Mouse (Mus musculus) 3134 (cell line): ENCODE measurements at regions not wholly inside any gene's neighbourhood (a gene's known extent, or its start where the extent isn't known, plus 50 kb on each side); places are given as distances from the start of the nearest gene placed in this dataset.

ENCODE experiments used
- DNase-seq: peaks from one replicate; pipeline ENCODE4 v3.0.0-alpha.2; 2011; ENCODE audit warnings: low spot score; ENCODE audit not compliant: insufficient read length; ENCODE audit errors: extremely low read depth

GRCm38 (mm10) chr9:85388775-85389393, 61.7 kb upstream of the Tent5a start:
- DNase-seq: no peak

GRCm38 (mm10) chr9:85382413-85382812, 55.3 kb upstream of the Tent5a start:
- no peak for DNase-seq

- DNase-seq: no peak
Observed at GRCm38 (mm10) chr9:85380756-85381155, 53.6 kb upstream of the Tent5a start.

GRCm38 (mm10) chr9:85379135-85379534, 52.0 kb upstream of the Tent5a start:
- DNase-seq: no peak
